Mouse (Mus musculus) hindbrain, embryonic 10.5 days (tissue): ENCODE data around the gene Actn3. TPM values are rescaled to one million over a fixed set of nuclear protein-coding genes. Genes with fewer than 3 reads are reported as not detected.

Source experiments
- DNase-seq: peaks from one replicate; pipeline ENCODE4 v3.0.0-alpha.2; 2017; ENCODE audit warnings: low spot score
- H3K27ac ChIP-seq: fragments of 300-500 bp; sonication (generic); 2 replicates; pipeline ENCODE4 v1.5.1; 2016; ENCODE audit warnings: mild to moderate bottlenecking, moderate library complexity
- H3K27me3 ChIP-seq: fragments of 300-500 bp; sonication (generic); 2 replicates; pipeline ENCODE4 v1.6.1; 2016; ENCODE audit warnings: mild to moderate bottlenecking; ENCODE audit not compliant: poor library complexity, insufficient read depth, severe bottlenecking
- H3K36me3 ChIP-seq: fragments of 300-500 bp; sonication (generic); 2 replicates; pipeline ENCODE4 v1.6.1; 2016; ENCODE audit warnings: mild to moderate bottlenecking, moderate library complexity
- H3K4me1 ChIP-seq: fragments of 300-500 bp; sonication (generic); replicated peaks from 2 replicates; pipeline ENCODE4 v1.6.1; 2016; ENCODE audit warnings: mild to moderate bottlenecking
- H3K4me3 ChIP-seq: fragments of 300-500 bp; sonication (generic); 2 replicates; pipeline ENCODE4 v1.5.1; 2016; ENCODE audit warnings: mild to moderate bottlenecking, moderate library complexity
- H3K9me3 ChIP-seq: fragments of 300-500 bp; sonication (generic); 2 replicates; pipeline ENCODE4 v1.6.1; 2016; ENCODE audit warnings: mild to moderate bottlenecking, moderate library complexity
- WGBS: fragments of 180-500 bp; shearing (Covaris S2); methylation state at CpG from one replicate; pipeline ENCODE4 v1.1.7; 2016; 5-methylcytosine and 5-hydroxymethylcytosine counted together
- polyA plus RNA-seq: library from polyadenylated mRNA; unstranded; fragments of >200 nt; fragmentation: Nextera tagmentation; extraction: Ambion mirVana; gene quantifications from 2 replicates; pipeline ENCODE4 v1.2.1, GENCODE M21; 2016

Gene Actn3
- 3.8 and 12.1 TPM in 2 replicates for polyA plus RNA-seq

- peaks cover 38% of the 10 kb centered on the region for H3K4me1 ChIP-seq
- 2% methylated on average over 17 of the region's 17 CpGs for WGBS
- peak within 1 kb of the TSS; percentile 95 for H3K4me3 ChIP-seq
- peak within 1 kb of the TSS; percentile 88 for H3K27ac ChIP-seq
- no peaks in the 10 kb centered on the region for H3K9me3 ChIP-seq
- peaks cover 12% of the 10 kb centered on the region for H3K27me3 ChIP-seq
- DNase-seq: no peak
- H3K36me3 ChIP-seq: no peaks in the 10 kb centered on the region
These were observed at the start of gene Actn3 for GRCm38 (mm10) chr19:4877785-4878184. TSS of gene Actn3 (minus strand) at chr19:4877909.

- Histone ChIP-seq H3K27ac (no peak overlapping the region), H3K4me1 (peaks cover 25% of the 10 kb centered on the region), H3K27me3 (no peaks in the 10 kb centered on the region), H3K4me3 (no peak overlapping the region), H3K9me3 (no peaks in the 10 kb centered on the region), H3K36me3 (peaks cover 65% of the 10 kb centered on the region)
- WGBS: 97% methylated on average over 11 of the region's 11 CpGs
- DNase-seq: no peak
These were observed 47.6 kb upstream of the Actn3 start for GRCm38 (mm10) chr19:4925121-4925860.

GRCm38 (mm10) chr19:4919652-4920051 lies 41.9 kb upstream of the Actn3 start:
- H3K27me3 ChIP-seq: no peaks in the 10 kb centered on the region
- no peaks in the 10 kb centered on the region for H3K9me3 ChIP-seq
- DNase-seq: no peak
- H3K4me1 ChIP-seq: no peaks in the 10 kb centered on the region; the same call in 1 of the 2 replicates
- H3K27ac ChIP-seq: no peak overlapping the region
- H3K36me3 ChIP-seq: peaks cover 100% of the 10 kb centered on the region
- WGBS: 90% methylated on average over 6 of the region's 6 CpGs
- no peak overlapping the region for H3K4me3 ChIP-seq

GRCm38 (mm10) chr19:4916827-4917226 lies 39.1 kb upstream of the Actn3 start:
- 82% methylated on average over 10 of the region's 10 CpGs for WGBS
- Histone ChIP-seq H3K4me1 (no peaks in the 10 kb centered on the region; the same call in 1 of the 2 replicates), H3K4me3 (no peak overlapping the region), H3K36me3 (peaks cover 100% of the 10 kb centered on the region), H3K27me3 (no peaks in the 10 kb centered on the region), H3K9me3 (no peaks in the 10 kb centered on the region), H3K27ac (no peak overlapping the region)
- no peak for DNase-seq

GRCm38 (mm10) chr19:4915924-4916603 lies 38.4 kb upstream of the Actn3 start:
- WGBS: 85% methylated on average over 15 of the region's 15 CpGs
- peaks cover 99% of the 10 kb centered on the region for H3K36me3 ChIP-seq

GRCm38 (mm10) chr19:4909376-4909775 lies 31.7 kb upstream of the Actn3 start:
- 92% methylated on average over 7 of the region's 7 CpGs for WGBS

More at GRCm38 (mm10) chr19:4915924-4916603, 38.4 kb upstream of the Actn3 start:
- no peaks in the 10 kb centered on the region for H3K9me3 ChIP-seq
- H3K4me1 ChIP-seq: no peaks in the 10 kb centered on the region; the same call in 1 of the 2 replicates
- no peaks in the 10 kb centered on the region for H3K27me3 ChIP-seq
- no peak overlapping the region for H3K27ac ChIP-seq
- H3K4me3 ChIP-seq: no peak overlapping the region
- no peak for DNase-seq

GRCm38 (mm10) chr19:4908107-4908506 lies 30.4 kb upstream of the Actn3 start:
- DNase-seq: peak; percentile 29
- peaks cover 70% of the 10 kb centered on the region for H3K36me3 ChIP-seq
- WGBS: 88% methylated on average over 4 of the region's 4 CpGs
- no peaks in the 10 kb centered on the region for H3K9me3 ChIP-seq
- no peak overlapping the region for H3K27ac ChIP-seq
- no peaks in the 10 kb centered on the region for H3K27me3 ChIP-seq
- peaks cover 10% of the 10 kb centered on the region for H3K4me1 ChIP-seq
- H3K4me3 ChIP-seq: no peak overlapping the region

More at GRCm38 (mm10) chr19:4909376-4909775, 31.7 kb upstream of the Actn3 start:
- no peak overlapping the region for H3K27ac ChIP-seq
- DNase-seq: no peak
- H3K27me3 ChIP-seq: no peaks in the 10 kb centered on the region
- peaks cover 10% of the 10 kb centered on the region for H3K4me1 ChIP-seq
- no peak overlapping the region for H3K4me3 ChIP-seq
- no peaks in the 10 kb centered on the region for H3K9me3 ChIP-seq
- peaks cover 75% of the 10 kb centered on the region for H3K36me3 ChIP-seq

- WGBS: 9% methylated on average over 31 of the region's 31 CpGs
- peak; percentile 85 for DNase-seq
These were observed 28.5 kb upstream of the Actn3 start, which contains the start of gene Bbs1 for GRCm38 (mm10) chr19:4905979-4906794. TSS of gene Bbs1 (minus strand) at chr19:4906628.

GRCm38 (mm10) chr19:4899888-4900287 lies 22.2 kb upstream of the Actn3 start:
- H3K4me3 ChIP-seq: no peak overlapping the region
- no peaks in the 10 kb centered on the region for H3K9me3 ChIP-seq
- no peak overlapping the region for H3K27ac ChIP-seq
- H3K36me3 ChIP-seq: peaks cover 54% of the 10 kb centered on the region
- no peaks in the 10 kb centered on the region for H3K27me3 ChIP-seq
- H3K4me1 ChIP-seq: 0 out of 2 replicates have a peak, but pooled peaks cover 5% of the 10 kb centered on the region
- no peak for DNase-seq
- 81% methylated on average over 3 of the region's 3 CpGs for WGBS

More at GRCm38 (mm10) chr19:4905979-4906794, 28.5 kb upstream of the Actn3 start, which contains the start of gene Bbs1:
- peaks cover 10% of the 10 kb centered on the region for H3K4me1 ChIP-seq
- H3K4me3 ChIP-seq: peak within 1 kb of the TSS; percentile 69
- H3K36me3 ChIP-seq: peaks cover 62% of the 10 kb centered on the region
- no peaks in the 10 kb centered on the region for H3K9me3 ChIP-seq
- H3K27ac ChIP-seq: peak within 1 kb of the TSS; percentile 85
- no peaks in the 10 kb centered on the region for H3K27me3 ChIP-seq

GRCm38 (mm10) chr19:4898972-4899371 lies 21.3 kb upstream of the Actn3 start:
- Histone ChIP-seq H3K9me3 (no peaks in the 10 kb centered on the region), H3K27ac (no peak overlapping the region), H3K4me3 (no peak overlapping the region), H3K36me3 (peaks cover 63% of the 10 kb centered on the region), H3K27me3 (no peaks in the 10 kb centered on the region), H3K4me1 (0 out of 2 replicates have a peak, but pooled peaks cover 5% of the 10 kb centered on the region)
- no peak for DNase-seq
- 75% methylated on average over 9 of the region's 9 CpGs for WGBS

GRCm38 (mm10) chr19:4896780-4897520 lies 19.2 kb upstream of the Actn3 start:
- WGBS: 57% methylated on average over 21 of the region's 21 CpGs
- Histone ChIP-seq H3K4me1 (0 out of 2 replicates have a peak, but pooled peaks cover 5% of the 10 kb centered on the region), H3K27ac (no peak overlapping the region), H3K36me3 (peaks cover 62% of the 10 kb centered on the region), H3K9me3 (no peaks in the 10 kb centered on the region), H3K4me3 (no peak overlapping the region), H3K27me3 (no peaks in the 10 kb centered on the region)
- no peak for DNase-seq

GRCm38 (mm10) chr19:4891798-4892197 lies 14.1 kb upstream of the Actn3 start:
- Histone ChIP-seq H3K36me3 (peaks cover 59% of the 10 kb centered on the region), H3K4me1 (no peaks in the 10 kb centered on the region), H3K9me3 (no peaks in the 10 kb centered on the region), H3K27ac (no peak overlapping the region), H3K4me3 (no peak overlapping the region), H3K27me3 (no peaks in the 10 kb centered on the region)
- WGBS: 89% methylated on average over 3 of the region's 3 CpGs
- no peak for DNase-seq
